Mouse (Mus musculus) lung, postnatal 0 days (tissue): ENCODE results near the gene Mocs1.

Source experiments
- CTCF ChIP-seq: IDR thresholded peaks from 2 replicates; pipeline ENCODE4 v1.5.1; 2016; ENCODE audit warnings: antibody characterized with exemption, mild to moderate bottlenecking
- EP300 ChIP-seq: IDR thresholded peaks from 2 replicates; pipeline ENCODE4 v1.6.1; 2016; ENCODE audit warnings: antibody characterized with exemption, mild to moderate bottlenecking, control low read depth

DNA sequence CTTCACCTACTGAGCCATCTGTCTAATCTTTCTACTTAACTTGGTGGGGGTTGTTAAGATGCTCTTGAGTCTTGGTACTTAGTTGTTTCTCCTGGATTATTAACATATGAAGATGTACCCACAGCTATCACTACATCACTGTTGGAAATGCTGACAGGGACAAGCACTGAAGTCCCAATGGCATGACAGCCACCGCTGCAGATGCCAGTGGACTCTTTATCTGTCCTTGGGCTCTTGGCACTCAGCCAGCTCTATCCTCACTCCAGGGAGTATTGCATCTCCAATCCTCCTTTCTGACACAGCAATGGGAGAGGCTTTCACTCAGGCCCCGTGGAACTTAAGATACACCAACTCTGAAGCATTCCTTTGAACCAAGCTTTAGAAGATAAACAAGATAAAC lies 72.1 kb downstream of the Mocs1 start:
- no peak for TF ChIP-seq CTCF
- no peak for TF ChIP-seq EP300
